Mouse (Mus musculus) lung, postnatal 0 days (tissue): ENCODE results near the gene Mip.
"Not testable (repeated sequence)": the region's sequence is repeated elsewhere in the genome, so short reads cannot be mapped to it uniquely, and the experiment has no call there.

ENCODE experiments used
- CTCF ChIP-seq: IDR thresholded peaks from 2 replicates; pipeline ENCODE4 v1.5.1; 2016; ENCODE audit warnings: antibody characterized with exemption, mild to moderate bottlenecking
- EP300 ChIP-seq: IDR thresholded peaks from 2 replicates; pipeline ENCODE4 v1.6.1; 2016; ENCODE audit warnings: antibody characterized with exemption, mild to moderate bottlenecking, control low read depth

DNA sequence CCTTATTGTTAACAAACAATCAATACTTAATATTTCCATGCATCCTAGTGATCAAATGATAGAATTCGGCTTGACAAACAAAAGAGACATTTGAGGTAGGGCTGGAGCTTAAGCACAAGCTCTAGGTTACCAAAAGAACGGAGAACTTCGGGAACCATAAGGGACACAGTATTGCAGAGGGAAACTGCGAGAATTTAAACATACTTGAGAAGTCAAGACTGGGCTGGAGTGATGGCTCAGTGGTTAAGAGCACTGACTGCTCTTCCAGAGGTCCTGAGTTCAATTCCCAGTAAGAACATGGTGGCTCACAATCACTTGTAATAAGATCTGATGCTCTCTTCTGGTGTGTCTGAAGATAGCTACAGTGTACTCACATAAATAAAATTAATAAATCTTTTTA, 11.5 kb upstream of the Mip start:
- not testable (repeated sequence) for TF ChIP-seq CTCF, EP300
